In genomic region chr4:118505551-118505950, GRCm38 (mm10) we compare ENCODE assay signal across 21 mouse cellular contexts. TPM values are rescaled to one million over a fixed set of nuclear protein-coding genes. Genes with fewer than 3 reads are reported as not detected.
DNase-seq lines count a peak whose midpoint lies in the region; ATAC-seq and TF ChIP-seq lines count a peak whose summit lies in the region.
"Had no signal": no experiment of that assay in that cellular context is flagged by ENCODE, and none has a peak within 500 bp of the region (broad histone marks: within the 10 kb centered on the region; RNA-seq: fewer than 3 reads in every experiment).

No protein-coding gene starts in this region.

- TF ChIP-seq EP300 in stomach, postnatal 0 days (optimal IDR thresholded peaks at IDR 0.05), result no peak

- H3K36me3 ChIP-seq in heart, embryonic 11.5 days (ENCODE audit: control insufficient read depth, insufficient read depth, low read length), result no peaks in the 10 kb centered on the region
- no peaks in the 10 kb centered on the region for H3K36me3 ChIP-seq in stomach, postnatal 0 days (ENCODE audit: control insufficient read depth, insufficient read depth, low read length)
- H3K36me3 ChIP-seq in kidney, adult 2 months (ENCODE audit: control insufficient read depth, insufficient read depth, low read length), result no peaks in the 10 kb centered on the region
- H3K36me3 ChIP-seq in hindbrain, embryonic 16.5 days (ENCODE audit: control insufficient read depth, insufficient read depth, low read length), result no peaks in the 10 kb centered on the region
- H3K36me3 ChIP-seq: hindbrain, embryonic 10.5 days; limb, embryonic 15.5 days; lung, embryonic 15.5 days; neural tube, embryonic 15.5 days had no signal

- H3K9ac ChIP-seq in heart, embryonic 11.5 days (ENCODE audit: low read depth, low read length), result no peak overlapping the region
- no peak overlapping the region for H3K9ac ChIP-seq in stomach, postnatal 0 days (ENCODE audit: low read length)
- H3K9ac ChIP-seq in hindbrain, embryonic 16.5 days (ENCODE audit: low read depth, low read length), result no peak overlapping the region
- H3K9ac ChIP-seq: forebrain, postnatal 0 days; limb, embryonic 15.5 days; lung, embryonic 15.5 days; neural tube, embryonic 15.5 days had no signal

- H3K4me3 ChIP-seq in heart, embryonic 11.5 days (ENCODE audit: low read depth, low read length), result no peak overlapping the region
- no peak overlapping the region for H3K4me3 ChIP-seq in stomach, postnatal 0 days (ENCODE audit: low read depth, low read length)
- no peak overlapping the region for H3K4me3 ChIP-seq in kidney, adult 2 months (ENCODE audit: insufficient read depth, low read depth, low read length)
- H3K4me3 ChIP-seq in hindbrain, embryonic 16.5 days (ENCODE audit: low read length), result no peak overlapping the region
- H3K4me3 ChIP-seq: hindbrain, embryonic 10.5 days; limb, embryonic 15.5 days; lung, embryonic 15.5 days; neural tube, embryonic 15.5 days had no signal

- 69% methylated on average over 3 of the region's 3 CpGs for WGBS in heart, embryonic 11.5 days (ENCODE audit: insufficient replicate concordance)
- WGBS in stomach, postnatal 0 days, result 31% methylated on average over 3 of the region's 3 CpGs
- WGBS in kidney, adult 2 months, result 64% methylated on average over 3 of the region's 3 CpGs
- WGBS in hindbrain, embryonic 16.5 days, result 79% methylated on average over 3 of the region's 3 CpGs

- H3K4me1 ChIP-seq in heart, embryonic 11.5 days (ENCODE audit: control insufficient read depth, insufficient read depth, low read length), result no peaks in the 10 kb centered on the region
- no peaks in the 10 kb centered on the region for H3K4me1 ChIP-seq in stomach, postnatal 0 days (replicated peaks; ENCODE audit: control insufficient read depth, insufficient read depth)
- peaks cover 5% of the 10 kb centered on the region; the same call in 1 of the 2 replicates for H3K4me1 ChIP-seq in kidney, adult 2 months (ENCODE audit: control insufficient read depth, insufficient read depth, low read length)
- no peaks in the 10 kb centered on the region for H3K4me1 ChIP-seq in hindbrain, embryonic 16.5 days (ENCODE audit: control insufficient read depth, insufficient read depth, low read depth, low read length)
- H3K4me1 ChIP-seq: neural tube, embryonic 15.5 days had no signal

- no peak overlapping the region for H3K27ac ChIP-seq in heart, embryonic 11.5 days (ENCODE audit: low read depth, low read length)
- H3K27ac ChIP-seq in stomach, postnatal 0 days (replicated peaks), result no peak overlapping the region
- no peak overlapping the region for H3K27ac ChIP-seq in kidney, adult 2 months (ENCODE audit: insufficient read depth, low read depth, low read length)
- no peak overlapping the region for H3K27ac ChIP-seq in hindbrain, embryonic 16.5 days (ENCODE audit: low read depth, low read length)
- H3K27ac ChIP-seq: hindbrain, embryonic 10.5 days; limb, embryonic 15.5 days; lung, embryonic 15.5 days; neural tube, embryonic 15.5 days had no signal

- no peaks in the 10 kb centered on the region for H3K27me3 ChIP-seq in heart, embryonic 11.5 days (ENCODE audit: control insufficient read depth, insufficient read depth, low read length)
- H3K27me3 ChIP-seq in stomach, postnatal 0 days (ENCODE audit: control insufficient read depth, insufficient read depth, low read length), result no peaks in the 10 kb centered on the region
- H3K27me3 ChIP-seq in kidney, adult 2 months (replicated peaks; ENCODE audit: control insufficient read depth, insufficient read depth, low read length), result no peaks in the 10 kb centered on the region
- H3K27me3 ChIP-seq in hindbrain, embryonic 16.5 days (replicated peaks; ENCODE audit: control insufficient read depth, insufficient read depth, low read length), result no peaks in the 10 kb centered on the region
- H3K27me3 ChIP-seq: limb, embryonic 15.5 days; lung, embryonic 15.5 days; neural tube, embryonic 15.5 days had no signal

- H3K9me3 ChIP-seq in heart, embryonic 11.5 days (replicated peaks; ENCODE audit: control insufficient read depth, low read length), result no peaks in the 10 kb centered on the region
- no peaks in the 10 kb centered on the region for H3K9me3 ChIP-seq in stomach, postnatal 0 days (ENCODE audit: control insufficient read depth, low read length)
- no peaks in the 10 kb centered on the region for H3K9me3 ChIP-seq in hindbrain, embryonic 16.5 days (ENCODE audit: control insufficient read depth, low read length)
- H3K9me3 ChIP-seq: hindbrain, embryonic 10.5 days; lung, embryonic 15.5 days; neural tube, embryonic 15.5 days had no signal

- TF ChIP-seq POLR2A in kidney, adult 2 months (IDR thresholded peaks at IDR 0.05; ENCODE audit: low read depth, low read length), result no peak

- ATAC-seq in heart, embryonic 11.5 days (replicated peaks; ENCODE audit: insufficient number of reproducible peaks, low FRiP score, low TSS enrichment), result no peak
- peak; percentile 25; the same call in 1 of the 2 replicates for ATAC-seq in stomach, postnatal 0 days (ENCODE audit: low FRiP score, low TSS enrichment)
- no peak for ATAC-seq in hindbrain, embryonic 16.5 days
- ATAC-seq: forebrain, postnatal 0 days had no signal

- intact Hi-C loops in heart, postnatal 10 days (cut with DNase I), result no loop called here

- DNase-seq in heart, adult 18-20 months, result peak; percentile 25 to 63
- DNase-seq in urinary bladder, adult 18-20 months (ENCODE audit: low spot score in 2 of 2), result peak; percentile 5 to 18
- DNase-seq in urinary bladder, postnatal 10 days (ENCODE audit: low spot score), result no peak
- peak; percentile 32 to 47 for DNase-seq in heart, postnatal 10 days
- DNase-seq in stomach, postnatal 0 days (ENCODE audit: low spot score), result no peak
- no peak for DNase-seq in kidney, adult 2 months
- DNase-seq: cerebellum, adult 11 months; cerebellum, postnatal 25 days; forebrain, postnatal 0 days; gastrocnemius, postnatal 10 days; kidney, adult 11 months; right cerebral cortex, postnatal 14 days had no signal

- no peak overlapping the region for H3K4me2 ChIP-seq in heart, embryonic 11.5 days
- H3K4me2 ChIP-seq in stomach, postnatal 0 days (replicated peaks; ENCODE audit: low read depth), result no peak overlapping the region
- no peak overlapping the region for H3K4me2 ChIP-seq in hindbrain, embryonic 16.5 days (ENCODE audit: low read length)
- H3K4me2 ChIP-seq: limb, embryonic 15.5 days; lung, embryonic 15.5 days; midbrain, embryonic 11.5 days; neural tube, embryonic 15.5 days had no signal

- TF ChIP-seq CTCF in stomach, postnatal 0 days (IDR thresholded peaks at IDR 0.05; ENCODE audit: low read depth), result no peak
- TF ChIP-seq CTCF in kidney, adult 2 months (conservative IDR thresholded peaks at IDR 0.05; ENCODE audit: insufficient read depth, insufficient read length, low read depth, low read length), result no peak

RNA-seq across cellular contexts. Expression of gene Tie1, which starts 15.7 kb away (rescaled TPM):
- total RNA-seq in heart, adult 18-20 months (2021), result 10 to 100 TPM; 47.5 to 56.8 TPM
- polyA plus RNA-seq in heart, embryonic 11.5 days (2014; fragmentation: Nextera tagmentation; extraction: Ambion mirVana), result 34.6 and 40.9 TPM in 2 replicates
- 100 to 1,000 TPM; 114 to 120 TPM for total RNA-seq in heart, postnatal 10 days (2021)
- 9.2 and 9.3 TPM in 2 replicates for polyA plus RNA-seq in stomach, postnatal 0 days (2015; fragmentation: Nextera tagmentation; extraction: Ambion mirVana)
- polyA plus RNA-seq in kidney, adult 2 months (2012; rRNA removed), result 44.5 and 51.8 TPM in 2 replicates
- polyA plus RNA-seq in hindbrain, embryonic 16.5 days (2015; fragmentation: Nextera tagmentation; extraction: Ambion mirVana), result 13.5 and 16.6 TPM in 2 replicates

RNA-seq across cellular contexts. Expression of gene 2610528J11Rik, which starts 21.2 kb away (rescaled TPM):
- not detected for total RNA-seq in heart, adult 18-20 months (2021)
- polyA plus RNA-seq in heart, embryonic 11.5 days (2014; fragmentation: Nextera tagmentation; extraction: Ambion mirVana), result 0.31 and 0.39 TPM in 2 replicates
- total RNA-seq in heart, postnatal 10 days (2021), result not detected
- 56.8 and 57.6 TPM in 2 replicates for polyA plus RNA-seq in stomach, postnatal 0 days (2015; fragmentation: Nextera tagmentation; extraction: Ambion mirVana)
- 166 and 182 TPM in 2 replicates for polyA plus RNA-seq in kidney, adult 2 months (2012; rRNA removed)
- polyA plus RNA-seq in hindbrain, embryonic 16.5 days (2015; fragmentation: Nextera tagmentation; extraction: Ambion mirVana), result not detected in 2 replicates
- total RNA-seq: forebrain, postnatal 0 days; gastrocnemius, postnatal 10 days; layer of hippocampus, postnatal 10 days; left cerebral cortex, postnatal 14 days had no signal
- polyA plus RNA-seq: forebrain, postnatal 0 days; neural tube, embryonic 15.5 days had no signal

RNA-seq across cellular contexts. Expression of gene Tmem125, which starts 38.3 kb away (rescaled TPM):
- not detected for total RNA-seq in heart, adult 18-20 months (2021)
- polyA plus RNA-seq in heart, embryonic 11.5 days (2014; fragmentation: Nextera tagmentation; extraction: Ambion mirVana), result 0.16 and 0.45 TPM in 2 replicates
- total RNA-seq in heart, postnatal 10 days (2021), result under 1 TPM in 1 of 2 experiments, not detected in 1; 0.12 TPM
- polyA plus RNA-seq in stomach, postnatal 0 days (2015; fragmentation: Nextera tagmentation; extraction: Ambion mirVana), result 41.3 and 42.7 TPM in 2 replicates
- 30.3 and 44.7 TPM in 2 replicates for polyA plus RNA-seq in kidney, adult 2 months (2012; rRNA removed)
- 0.16 and 0.30 TPM in 2 replicates for polyA plus RNA-seq in hindbrain, embryonic 16.5 days (2015; fragmentation: Nextera tagmentation; extraction: Ambion mirVana)
- total RNA-seq: forebrain, postnatal 0 days had no signal

RNA-seq across cellular contexts. Expression of gene Mpl, which starts 48.2 kb away (rescaled TPM):
- total RNA-seq in heart, adult 18-20 months (2021), result under 1 TPM; 0.15 to 0.22 TPM
- polyA plus RNA-seq in heart, embryonic 11.5 days (2014; fragmentation: Nextera tagmentation; extraction: Ambion mirVana), result 3.7 and 4.4 TPM in 2 replicates
- under 1 TPM; 0.12 to 0.34 TPM for total RNA-seq in heart, postnatal 10 days (2021)
- polyA plus RNA-seq in stomach, postnatal 0 days (2015; fragmentation: Nextera tagmentation; extraction: Ambion mirVana), result 0.05 and 0.06 TPM in 2 replicates
- polyA plus RNA-seq in kidney, adult 2 months (2012; rRNA removed), result 0.03 and 0.11 TPM in 2 replicates
- polyA plus RNA-seq in hindbrain, embryonic 16.5 days (2015; fragmentation: Nextera tagmentation; extraction: Ambion mirVana), result 0.27 and 0.31 TPM in 2 replicates
- total RNA-seq: forebrain, postnatal 0 days had no signal
- polyA plus RNA-seq: forebrain, postnatal 0 days had no signal

Comparison
In these comparisons a context has a peak if more than half of its experiments do, and no peak if none do; other contexts are left out.
1. DNase-seq: peak in heart, adult 18-20 months (2 of 2), urinary bladder, adult 18-20 months (2 of 2) and heart, postnatal 10 days (2 of 2); none in urinary bladder, postnatal 10 days (single experiment), stomach, postnatal 0 days (single experiment) and kidney, adult 2 months (single experiment).
2. RNA of gene 2610528J11Rik, which starts 21.2 kb away (polyA plus RNA-seq): 166 to 182 TPM in kidney, adult 2 months and 56.8 to 57.6 TPM in stomach, postnatal 0 days; 0.31 to 0.39 TPM in heart, embryonic 11.5 days and not detected in hindbrain, embryonic 16.5 days; every median in the first group is over 10 times any median in the second.
3. RNA of gene Tmem125, which starts 38.3 kb away (polyA plus RNA-seq): 41.3 to 42.7 TPM in stomach, postnatal 0 days and 30.3 to 44.7 TPM in kidney, adult 2 months; 0.16 to 0.30 TPM in hindbrain, embryonic 16.5 days and 0.16 to 0.45 TPM in heart, embryonic 11.5 days; every median in the first group is over 10 times any median in the second.